Comparison of ENCODE assay signal across 9 mouse cellular contexts in genomic region chr7:101377741-101378262, GRCm38 (mm10). TPM values are rescaled to one million over a fixed set of nuclear protein-coding genes. Genes with fewer than 3 reads are reported as not detected.
DNase-seq lines count a peak whose midpoint lies in the region; ATAC-seq and TF ChIP-seq lines count a peak whose summit lies in the region.
"Had no signal": no experiment of that assay in that cellular context is flagged by ENCODE, and none has a peak within 500 bp of the region (broad histone marks: within the 10 kb centered on the region; RNA-seq: fewer than 3 reads in every experiment).

No protein-coding gene starts in this region.

- no peaks in the 10 kb centered on the region for H3K27me3 ChIP-seq in intestine, postnatal 0 days (replicated peaks; ENCODE audit: control insufficient read depth, insufficient read depth, low read length)

- no peak for TF ChIP-seq CTCF in intestine, postnatal 0 days (IDR thresholded peaks at IDR 0.05; ENCODE audit: low read depth)
- TF ChIP-seq CTCF in lung, adult 2 months (IDR thresholded peaks at IDR 0.05; ENCODE audit: insufficient read depth, low read length): no peak

- H3K4me2 ChIP-seq in intestine, postnatal 0 days (replicated peaks; ENCODE audit: low read depth): peak overlapping the region; percentile 70

- DNase-seq in MN1 (ENCODE audit: low spot score): peak; percentile 83
- peak; percentile 62 for DNase-seq in embryo, embryonic 10.5 days (ENCODE audit: low spot score)
- peak; percentile 88 to 91 for DNase-seq in heart, adult 18-20 months
- DNase-seq in lung, adult 2 months: peak; percentile 84
- peak; percentile 60 for DNase-seq in ovary, adult 18-20 months (ENCODE audit: low spot score)
- peak; percentile 86 for DNase-seq in thymus, postnatal 4 days
- no peak for DNase-seq in left cerebral cortex, postnatal 25 days (ENCODE audit: low spot score in 2 of 2)

- no peaks in the 10 kb centered on the region for H3K9me3 ChIP-seq in intestine, postnatal 0 days (ENCODE audit: control insufficient read depth)

- peak; percentile 76; the same call in 1 of the 2 replicates for TF ChIP-seq POLR2A in lung, adult 2 months (IDR thresholded peaks at IDR 0.05; ENCODE audit: borderline replicate concordance, extremely low read depth, low read depth, low read length)

- WGBS in intestine, postnatal 0 days: 3% methylated on average over 6 of the region's 7 CpGs
- WGBS in lung, adult 2 months: 6% methylated on average over 7 of the region's 7 CpGs

- H3K27ac ChIP-seq in intestine, postnatal 0 days (ENCODE audit: low read depth, low read length): peak overlapping the region; percentile 78

- intact Hi-C loops in left cerebral cortex, postnatal 25 days (cut with DNase I): loop anchor here (5.0 kb wide), 1 partner anchor 391 kb away; no protein-coding TSS in a partner anchor

- H3K36me3 ChIP-seq in intestine, postnatal 0 days (ENCODE audit: control insufficient read depth, insufficient read depth): peaks cover 13% of the 10 kb centered on the region; the same call in 1 of the 2 replicates

- peak; percentile 89 for ATAC-seq in intestine, postnatal 0 days

- no peaks in the 10 kb centered on the region; the same call in 1 of the 2 replicates for H3K4me1 ChIP-seq in intestine, postnatal 0 days (replicated peaks; ENCODE audit: control insufficient read depth, insufficient read depth, low read length)
- H3K4me1 ChIP-seq in lung, adult 2 months (ENCODE audit: control insufficient read depth, insufficient read depth, low read length): peaks cover 13% of the 10 kb centered on the region

- peak overlapping the region; percentile 32 for H3K4me3 ChIP-seq in intestine, postnatal 0 days (ENCODE audit: low read depth, low read length)
- peak overlapping the region; percentile 65 for H3K4me3 ChIP-seq in lung, adult 2 months (replicated peaks; ENCODE audit: extremely low read depth, low read depth, low read length)

- peak overlapping the region; percentile 68; the same call in 1 of the 2 replicates for H3K9ac ChIP-seq in intestine, postnatal 0 days (ENCODE audit: low read depth, low read length)

RNA-seq across cellular contexts. Expression of gene Arap1, which starts 29.9 kb away (rescaled TPM):
- total RNA-seq in heart, adult 18-20 months (2021): 10 to 100 TPM; 31.3 to 35.1 TPM
- polyA plus RNA-seq in intestine, postnatal 0 days (2015; fragmentation: Nextera tagmentation; extraction: Ambion mirVana): 31.2 and 35.3 TPM in 2 replicates
- 157 and 188 TPM in 2 replicates for polyA plus RNA-seq in lung, adult 2 months (2012; rRNA removed)
- total RNA-seq in left cerebral cortex, postnatal 25 days (2021): 10 to 100 TPM; 17.9 to 19.9 TPM

RNA-seq across cellular contexts. Expression of gene Gm45837, which starts 32.9 kb away (rescaled TPM):
- 1 to 10 TPM; 2.6 to 3.0 TPM for total RNA-seq in heart, adult 18-20 months (2021)
- not detected in 2 replicates for polyA plus RNA-seq in intestine, postnatal 0 days (2015; fragmentation: Nextera tagmentation; extraction: Ambion mirVana)
- polyA plus RNA-seq in lung, adult 2 months (2012; rRNA removed): 0.68 and 1.7 TPM in 2 replicates
- not detected for total RNA-seq in left cerebral cortex, postnatal 25 days (2021)
- total RNA-seq: left cerebral cortex, postnatal 14 days had no signal

RNA-seq across cellular contexts. Expression of gene Pde2a, which starts 43.7 kb away (rescaled TPM):
- 10 to 100 TPM; 43.4 to 49.6 TPM for total RNA-seq in heart, adult 18-20 months (2021)
- 11.1 and 11.2 TPM in 2 replicates for polyA plus RNA-seq in intestine, postnatal 0 days (2015; fragmentation: Nextera tagmentation; extraction: Ambion mirVana)
- polyA plus RNA-seq in lung, adult 2 months (2012; rRNA removed): 8.7 and 9.3 TPM in 2 replicates
- total RNA-seq in left cerebral cortex, postnatal 25 days (2021): 100 to 1,000 TPM; 377 to 383 TPM

Comparison
In these comparisons a context has a peak if more than half of its experiments do, and no peak if none do; other contexts are left out.
1. DNase-seq: peak in MN1 (single experiment), embryo, embryonic 10.5 days (single experiment), heart, adult 18-20 months (2 of 2), lung, adult 2 months (single experiment), ovary, adult 18-20 months (single experiment) and thymus, postnatal 4 days (single experiment); none in left cerebral cortex, postnatal 25 days (0 of 2).
2. RNA of gene Pde2a, which starts 43.7 kb away (total RNA-seq): 377 to 383 TPM in left cerebral cortex, postnatal 25 days; 43.4 to 49.6 TPM in heart, adult 18-20 months; every median in the first group is over 4 times any median in the second.